Mouse (Mus musculus): ENCODE data around the gene Scai. TPM values are rescaled to one million over a fixed set of nuclear protein-coding genes. Genes with fewer than 3 reads are reported as not detected.
"Not testable (repeated sequence)": the region's sequence is repeated elsewhere in the genome, so short reads cannot be mapped to it uniquely, and the experiment has no call there.

Gene Scai
- total RNA-seq (2021), result 10 to 100 TPM; 11.1 to 11.7 TPM

- peak; percentile 97 to 99 for DNase-seq
- intact Hi-C loops (cut with DNase I), result loop anchor here (2.0 kb wide), 1 partner anchor 126 kb away; the partner anchor contains the start of gene Golga1
These were observed at the start of gene Scai for GRCm38 (mm10) chr2:39190561-39191056. TSS of gene Scai (minus strand) at chr2:39190734.

GRCm38 (mm10) chr2:39226731-39227130, 36.2 kb upstream of the Scai start:
- DNase-seq, result no peak
- intact Hi-C loops (cut with DNase I), result no loop called here

- intact Hi-C loops (cut with DNase I), result no loop called here
- peak; percentile 95 to 96 for DNase-seq
These were observed 35.6 kb upstream of the Scai start, which contains the start of gene Ppp6c for GRCm38 (mm10) chr2:39226019-39226640. TSS of gene Ppp6c (minus strand) at chr2:39226451.

GRCm38 (mm10) chr2:39225331-39226018, 34.9 kb upstream of the Scai start:
- peak in 1 of 2 experiments; percentile 70 for DNase-seq
- intact Hi-C loops (cut with DNase I), result not testable (repeated sequence)

- intact Hi-C loops (cut with DNase I), result no loop called here
- DNase-seq, result no peak
These were observed 34.1 kb upstream of the Scai start for GRCm38 (mm10) chr2:39224621-39225020.

GRCm38 (mm10) chr2:39220010-39220409, 29.5 kb upstream of the Scai start:
- intact Hi-C loops (cut with DNase I), result no loop called here
- no peak for DNase-seq

GRCm38 (mm10) chr2:39219034-39219433, 28.5 kb upstream of the Scai start:
- intact Hi-C loops (cut with DNase I), result no loop called here
- no peak for DNase-seq

GRCm38 (mm10) chr2:39217150-39217549, 26.6 kb upstream of the Scai start:
- no peak for DNase-seq
- intact Hi-C loops (cut with DNase I), result no loop called here

- intact Hi-C loops (cut with DNase I), result no loop called here
- DNase-seq, result no peak
These were observed 20.2 kb upstream of the Scai start for GRCm38 (mm10) chr2:39210738-39211137.

- intact Hi-C loops (cut with DNase I), result no loop called here
- no peak for DNase-seq
These were observed 12.8 kb upstream of the Scai start for GRCm38 (mm10) chr2:39203359-39203758.

GRCm38 (mm10) chr2:39194809-39195208, 4.3 kb upstream of the Scai start:
- no peak for DNase-seq
- intact Hi-C loops (cut with DNase I), result no loop called here

GRCm38 (mm10) chr2:39189961-39190560, 473 bp downstream of the Scai start:
- DNase-seq, result no peak
- intact Hi-C loops (cut with DNase I), result loop anchor here (2.0 kb wide), 1 partner anchor 125 kb away; the partner anchor contains the start of gene Golga1

GRCm38 (mm10) chr2:39185942-39186341, 4.6 kb downstream of the Scai start:
- intact Hi-C loops (cut with DNase I), result no loop called here
- DNase-seq, result no peak

- intact Hi-C loops (cut with DNase I), result no loop called here
- DNase-seq, result no peak
These were observed 6.9 kb downstream of the Scai start for GRCm38 (mm10) chr2:39183587-39183986.

GRCm38 (mm10) chr2:39160996-39161395, 29.5 kb downstream of the Scai start:
- intact Hi-C loops (cut with DNase I), result no loop called here
- no peak for DNase-seq

- intact Hi-C loops (cut with DNase I), result no loop called here
These were observed 32.6 kb downstream of the Scai start for GRCm38 (mm10) chr2:39157916-39158315.

GRCm38 (mm10) chr2:39156821-39157220, 33.7 kb downstream of the Scai start:
- intact Hi-C loops (cut with DNase I), result no loop called here
- DNase-seq, result no peak

More at GRCm38 (mm10) chr2:39157916-39158315, 32.6 kb downstream of the Scai start:
- DNase-seq, result no peak

- intact Hi-C loops (cut with DNase I), result no loop called here
- no peak for DNase-seq
These were observed 39.6 kb downstream of the Scai start for GRCm38 (mm10) chr2:39150943-39151342.

GRCm38 (mm10) chr2:39148075-39148474, 42.5 kb downstream of the Scai start:
- DNase-seq, result no peak
- intact Hi-C loops (cut with DNase I), result no loop called here

GRCm38 (mm10) chr2:39146469-39146868, 44.1 kb downstream of the Scai start:
- DNase-seq, result no peak

GRCm38 (mm10) chr2:39142357-39142948, 48.1 kb downstream of the Scai start:
- no peak for DNase-seq
- intact Hi-C loops (cut with DNase I), result no loop called here

More at GRCm38 (mm10) chr2:39146469-39146868, 44.1 kb downstream of the Scai start:
- intact Hi-C loops (cut with DNase I), result no loop called here

Data from heart, postnatal 10 days (tissue).